Mouse (Mus musculus): ENCODE data around the gene Fam174b.

Fam174b gene

DNA sequence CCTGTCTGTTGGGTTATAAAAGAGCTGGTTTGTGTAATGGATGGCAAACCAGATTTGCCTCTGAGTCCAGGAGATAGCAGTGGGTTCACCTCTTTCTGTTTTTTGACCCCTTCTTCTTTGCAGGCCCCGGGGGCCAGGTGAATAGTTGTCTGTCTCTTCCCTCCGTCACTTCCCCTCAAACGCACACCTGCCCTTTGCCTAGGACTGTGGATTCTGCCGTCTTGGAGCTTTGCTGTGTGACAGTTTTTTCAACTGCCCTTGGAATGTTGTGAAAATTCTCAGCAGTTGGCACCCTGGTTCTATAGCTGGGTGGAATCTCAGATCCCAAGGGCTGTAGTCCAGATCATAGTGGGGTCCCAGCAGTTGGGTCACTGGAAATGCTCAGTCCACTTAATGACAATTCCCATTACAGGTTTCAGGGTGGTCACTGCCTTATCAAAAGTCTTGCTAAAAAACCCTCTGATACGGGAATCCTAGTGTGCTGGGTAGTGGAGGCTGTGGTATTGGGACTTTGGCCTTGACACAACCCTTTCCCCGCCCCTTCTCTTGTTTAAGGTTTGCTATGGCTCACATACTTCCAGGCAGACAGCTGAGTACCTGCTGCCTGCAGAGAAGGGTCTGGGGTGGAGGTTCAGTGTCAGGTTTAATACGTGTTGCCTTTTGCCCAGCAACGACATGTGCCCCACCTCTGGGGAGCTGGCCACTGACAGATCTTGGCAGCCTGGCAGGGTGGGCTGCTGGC, 76.3 kb downstream of the Fam174b start:
- no peak for DNase-seq

GRCm38 (mm10) chr7:73819366-73819765, 79.3 kb downstream of the Fam174b start:
- no peak for DNase-seq

Measured in thymus, postnatal 14 days (tissue).